Mouse (Mus musculus) heart, embryonic 11.5 days (tissue): ENCODE measurements around the gene Gm37240. TPM values are rescaled to one million over a fixed set of nuclear protein-coding genes. Genes with fewer than 3 reads are reported as not detected.

Experiments
- ATAC-seq: fragments of 200-750 bp; cut with Nextera tagmentation; replicated peaks from 2 replicates; pipeline ENCODE4 v1.8.0; 2017; ENCODE audit warnings: moderate library complexity; ENCODE audit not compliant: insufficient number of reproducible peaks, low FRiP score, low TSS enrichment
- H3K27ac ChIP-seq: fragments of 300-500 bp; sonication (generic); 2 replicates; pipeline ENCODE4 v1.5.1; 2014; ENCODE audit warnings: mild to moderate bottlenecking, low read depth, low read length
- H3K27me3 ChIP-seq: fragments of 300-500 bp; sonication (generic); 2 replicates; pipeline ENCODE4 v1.6.1; 2014; ENCODE audit warnings: mild to moderate bottlenecking, low read length, mixed read lengths; ENCODE audit not compliant: control insufficient read depth, insufficient read depth
- H3K36me3 ChIP-seq: fragments of 300-500 bp; sonication (generic); 2 replicates; pipeline ENCODE4 v1.6.1; 2014; ENCODE audit warnings: mild to moderate bottlenecking, low read length, moderate library complexity, mixed read lengths; ENCODE audit not compliant: control insufficient read depth, insufficient read depth
- H3K4me1 ChIP-seq: fragments of 300-500 bp; sonication (generic); 2 replicates; pipeline ENCODE4 v1.6.1; 2014; ENCODE audit warnings: low read length; ENCODE audit not compliant: control insufficient read depth, insufficient read depth
- H3K4me2 ChIP-seq: fragments of 300-500 bp; sonication (generic); 2 replicates; pipeline ENCODE4 v1.6.1; 2014; ENCODE audit warnings: mild to moderate bottlenecking, moderate library complexity
- H3K4me3 ChIP-seq: fragments of 300-500 bp; sonication (generic); 2 replicates; pipeline ENCODE4 v1.5.1; 2014; ENCODE audit warnings: low read depth, low read length
- H3K9ac ChIP-seq: fragments of 300-500 bp; sonication (generic); 2 replicates; pipeline ENCODE4 v1.6.1; 2014; ENCODE audit warnings: mild to moderate bottlenecking, low read depth, low read length, moderate library complexity
- H3K9me3 ChIP-seq: fragments of 300-500 bp; sonication (generic); replicated peaks from 2 replicates; pipeline ENCODE4 v1.6.1; 2016; ENCODE audit warnings: low read length; ENCODE audit not compliant: control insufficient read depth
- WGBS: fragments of 180-500 bp; shearing (Covaris S2); extraction: QIAGEN DNeasy Blood & Tissue Kit; methylation state at CpG from one replicate; pipeline ENCODE4 v1.1.7; 2014; ENCODE audit not compliant: insufficient replicate concordance; 5-methylcytosine and 5-hydroxymethylcytosine counted together
- polyA plus RNA-seq: library from polyadenylated mRNA; unstranded; fragments of >200 nt; fragmentation: Nextera tagmentation; extraction: Ambion mirVana; gene quantifications from 2 replicates; pipeline ENCODE4 v1.2.1, GENCODE M21; 2014

Gm37240 gene
- polyA plus RNA-seq, 1 experiment from 2014 or later: 4.5 TPM

DNA sequence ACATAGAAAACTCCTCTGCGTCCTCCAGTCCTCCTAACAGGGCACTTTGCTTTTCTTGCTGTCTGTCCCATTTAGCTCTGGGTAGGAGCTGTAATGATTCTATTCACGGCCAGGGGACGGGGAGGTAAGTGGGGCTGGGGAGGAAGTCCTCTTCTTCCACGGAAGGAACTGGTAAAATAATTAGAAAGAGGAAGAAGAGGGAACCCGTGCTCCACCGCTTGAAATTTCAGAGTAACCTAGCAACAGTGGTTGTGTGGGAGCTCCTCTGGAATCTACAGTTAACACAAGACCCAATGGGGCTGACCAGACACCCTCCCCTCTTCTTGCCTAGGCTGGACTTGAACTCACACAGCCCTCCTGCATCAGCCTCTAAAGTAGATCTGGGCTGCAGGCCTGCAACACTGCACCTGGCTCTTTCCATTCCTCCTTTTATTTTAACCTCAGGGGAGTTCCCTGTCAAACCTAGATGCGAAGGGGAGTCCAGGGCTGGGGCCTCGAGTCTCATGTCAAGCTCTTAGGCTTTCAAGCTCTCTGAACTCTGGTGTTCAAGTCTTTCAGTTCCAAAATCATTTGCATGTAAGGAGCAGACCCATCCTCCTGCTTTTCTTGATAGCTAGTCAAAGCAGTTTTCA, 1201.5 kb downstream of the Gm37240 start:
- Histone ChIP-seq H3K4me2 (no peak overlapping the region), H3K4me3 (no peak overlapping the region), H3K36me3 (no peaks in the 10 kb centered on the region), H3K9ac (no peak overlapping the region), H3K4me1 (no peaks in the 10 kb centered on the region), H3K27ac (no peak overlapping the region), H3K27me3 (no peaks in the 10 kb centered on the region), H3K9me3 (no peaks in the 10 kb centered on the region)
- WGBS: 77% methylated on average over 8 of the region's 8 CpGs
- ATAC-seq: no peak

DNA sequence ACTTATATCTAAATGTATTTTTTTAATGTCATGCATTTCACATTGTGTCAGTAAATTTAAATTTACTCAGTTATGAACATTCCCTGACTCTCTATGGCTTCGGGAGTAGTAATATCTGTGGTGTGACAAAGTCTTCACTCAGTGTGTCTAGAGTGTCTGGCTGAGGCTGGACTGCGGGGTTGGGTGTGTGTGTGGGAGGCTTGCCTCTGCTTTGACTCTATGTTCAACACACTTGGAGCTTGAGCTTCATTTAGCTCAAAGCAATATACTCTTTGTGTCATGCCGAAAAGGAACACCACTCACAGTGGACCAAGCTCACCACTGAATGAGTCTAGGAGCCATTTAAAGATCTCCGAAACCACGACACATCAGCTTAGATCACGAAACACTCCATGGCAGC, 1203.5 kb downstream of the Gm37240 start:
- no peaks in the 10 kb centered on the region for H3K4me1 ChIP-seq
- no peak overlapping the region for H3K4me2 ChIP-seq
- WGBS: 85% methylated on average over 6 of the region's 6 CpGs

DNA sequence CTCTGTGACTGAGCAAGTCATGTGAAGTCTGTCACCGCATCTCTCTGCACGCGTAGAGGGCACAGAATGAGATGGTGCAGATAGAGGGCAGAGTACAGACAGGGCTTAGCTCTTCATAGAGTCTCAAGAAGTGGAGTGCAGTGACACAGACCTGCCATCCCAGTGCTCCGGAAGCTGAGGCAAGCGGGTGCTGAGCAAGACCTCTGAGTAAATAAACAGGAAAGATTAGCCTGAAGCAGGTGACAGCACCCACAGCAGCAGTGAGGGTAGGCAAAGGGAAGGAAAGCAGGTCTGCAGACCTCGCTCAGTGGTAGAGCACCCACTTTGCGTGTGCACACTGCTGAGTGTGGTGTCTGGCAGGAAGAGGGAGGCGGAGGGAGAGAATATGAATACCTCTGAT, 1205.6 kb downstream of the Gm37240 start:
- Histone ChIP-seq H3K9me3 (no peaks in the 10 kb centered on the region), H3K27ac (no peak overlapping the region), H3K4me1 (no peaks in the 10 kb centered on the region), H3K4me2 (no peak overlapping the region), H3K27me3 (no peaks in the 10 kb centered on the region), H3K4me3 (no peak overlapping the region), H3K36me3 (no peaks in the 10 kb centered on the region), H3K9ac (no peak overlapping the region)
- WGBS: 67% methylated on average over 8 of the region's 8 CpGs
- no peak for ATAC-seq

More for the DNA sequence above, 1203.5 kb downstream of the Gm37240 start:
- ATAC-seq: no peak
- Histone ChIP-seq H3K27ac (no peak overlapping the region), H3K4me3 (no peak overlapping the region), H3K27me3 (no peaks in the 10 kb centered on the region), H3K36me3 (no peaks in the 10 kb centered on the region), H3K9me3 (no peaks in the 10 kb centered on the region), H3K9ac (no peak overlapping the region)

DNA sequence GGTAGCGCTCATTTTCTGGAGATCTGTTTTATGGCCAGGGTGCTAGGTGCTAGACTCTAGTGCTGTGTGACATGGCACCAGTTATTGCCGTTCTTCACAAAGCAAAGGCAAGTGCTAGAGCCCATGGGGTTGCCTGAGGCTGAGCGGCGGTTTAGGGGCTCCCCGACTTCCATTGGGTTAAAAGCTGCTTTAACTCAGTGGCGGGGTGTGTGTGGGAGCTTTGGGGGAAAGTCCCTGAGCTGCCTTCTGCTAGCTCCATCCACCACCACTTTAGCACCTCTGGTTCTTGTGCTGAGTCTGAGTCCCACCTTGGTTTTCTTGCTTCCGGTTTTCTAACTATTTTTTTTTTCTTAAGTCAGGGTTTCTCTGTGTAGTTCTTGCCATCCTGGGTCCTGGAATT, 1207.3 kb downstream of the Gm37240 start:
- no peak for ATAC-seq
- no peaks in the 10 kb centered on the region for H3K27me3 ChIP-seq
- no peak overlapping the region for H3K4me3 ChIP-seq
- WGBS: 81% methylated on average over 7 of the region's 7 CpGs
- no peak overlapping the region for H3K9ac ChIP-seq
- no peaks in the 10 kb centered on the region for H3K36me3 ChIP-seq
- no peaks in the 10 kb centered on the region for H3K9me3 ChIP-seq
- no peak overlapping the region for H3K27ac ChIP-seq
- no peak overlapping the region for H3K4me2 ChIP-seq
- H3K4me1 ChIP-seq: no peaks in the 10 kb centered on the region

DNA sequence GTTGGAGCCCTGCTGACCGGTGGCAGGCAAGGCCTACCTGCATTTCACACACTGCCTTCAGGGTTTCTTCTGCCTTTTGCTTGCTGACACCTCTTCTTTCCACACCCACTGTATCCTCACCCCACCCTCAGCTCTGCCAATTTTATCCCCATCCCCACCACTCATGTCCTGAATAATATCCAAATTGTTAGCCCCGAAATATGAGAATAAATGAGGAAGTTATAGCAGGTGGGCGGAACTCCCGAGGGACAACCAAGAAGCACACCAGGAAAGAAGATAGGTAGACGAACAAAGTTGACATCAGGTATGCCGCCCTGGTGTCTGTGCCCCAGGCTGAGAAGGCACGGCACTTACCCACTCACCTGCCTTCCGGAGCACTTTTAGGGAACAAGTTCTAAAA, 1207.8 kb downstream of the Gm37240 start:
- ATAC-seq: no peak
- Histone ChIP-seq H3K4me3 (no peak overlapping the region), H3K27ac (no peak overlapping the region), H3K4me2 (no peak overlapping the region), H3K9me3 (no peaks in the 10 kb centered on the region), H3K36me3 (no peaks in the 10 kb centered on the region), H3K9ac (no peak overlapping the region), H3K27me3 (no peaks in the 10 kb centered on the region), H3K4me1 (no peaks in the 10 kb centered on the region)
- 86% methylated on average over 8 of the region's 8 CpGs for WGBS

DNA sequence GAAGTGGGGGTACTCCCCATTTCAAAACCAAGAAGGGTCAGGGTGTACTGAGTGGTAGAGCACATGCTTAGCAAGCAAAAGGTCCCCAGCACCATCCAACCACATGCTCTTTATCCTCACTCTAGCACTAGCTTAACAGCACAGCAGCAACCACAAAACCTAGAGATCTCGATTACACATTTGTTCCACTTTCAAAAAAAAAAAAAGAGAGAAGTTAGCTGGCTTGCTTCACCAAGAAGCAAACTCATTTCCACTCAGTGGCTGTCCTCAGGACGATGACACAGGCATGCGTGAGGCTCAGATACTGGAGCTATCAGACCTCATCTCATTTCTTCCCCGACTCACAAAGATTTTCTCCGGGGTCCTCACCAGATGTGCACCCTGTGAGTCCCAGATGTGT, 1208.4 kb downstream of the Gm37240 start:
- Histone ChIP-seq H3K27ac (no peak overlapping the region), H3K36me3 (no peaks in the 10 kb centered on the region), H3K4me2 (no peak overlapping the region), H3K4me3 (no peak overlapping the region), H3K9ac (no peak overlapping the region), H3K4me1 (no peaks in the 10 kb centered on the region), H3K9me3 (no peaks in the 10 kb centered on the region), H3K27me3 (no peaks in the 10 kb centered on the region)
- 68% methylated on average over 5 of the region's 5 CpGs for WGBS
- no peak for ATAC-seq

DNA sequence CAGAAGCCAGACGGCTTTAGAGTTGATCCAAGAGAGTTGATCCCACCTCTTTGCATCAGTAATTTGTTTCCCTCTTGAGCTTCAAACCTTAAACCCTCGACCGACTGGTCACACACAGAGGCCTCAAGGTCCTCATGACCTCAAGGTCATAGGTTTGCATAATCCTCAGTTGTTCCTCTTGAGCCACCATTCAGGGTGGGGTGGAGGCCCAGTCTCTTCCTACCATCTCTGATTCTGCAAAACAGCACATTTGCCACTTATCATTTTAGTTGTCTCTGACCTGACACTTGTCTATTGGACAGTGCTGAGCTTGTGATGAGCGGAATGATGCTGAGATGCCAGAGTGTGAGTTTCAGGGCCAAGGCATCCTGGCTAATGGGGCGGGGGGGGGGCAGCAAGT, 1211.6 kb downstream of the Gm37240 start:
- Histone ChIP-seq H3K36me3 (no peaks in the 10 kb centered on the region), H3K27me3 (no peaks in the 10 kb centered on the region), H3K4me2 (no peak overlapping the region), H3K4me3 (no peak overlapping the region), H3K9ac (no peak overlapping the region), H3K27ac (no peak overlapping the region), H3K4me1 (no peaks in the 10 kb centered on the region), H3K9me3 (no peaks in the 10 kb centered on the region)
- 77% methylated on average over 5 of the region's 5 CpGs for WGBS
- no peak for ATAC-seq

DNA sequence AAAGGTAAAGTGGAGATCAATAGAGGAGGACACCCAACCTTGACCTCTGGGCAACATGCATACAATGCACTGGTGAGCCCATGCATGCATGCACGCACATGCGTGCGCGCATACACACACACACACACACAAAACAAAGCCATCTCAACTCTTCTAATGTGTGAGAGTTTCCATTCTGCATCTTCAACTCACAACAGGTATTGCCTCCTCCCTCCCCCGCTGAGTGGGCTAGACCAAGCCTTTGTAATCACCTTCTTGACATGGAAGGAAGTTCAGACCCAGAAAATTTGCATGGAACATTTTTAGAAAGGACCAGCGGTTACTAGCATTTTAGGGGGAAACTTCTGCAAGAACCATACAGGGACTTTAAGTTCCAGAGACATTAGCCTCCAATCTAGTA, 1213.8 kb downstream of the Gm37240 start:
- Histone ChIP-seq H3K27ac (no peak overlapping the region), H3K36me3 (no peaks in the 10 kb centered on the region), H3K4me2 (no peak overlapping the region), H3K9me3 (no peaks in the 10 kb centered on the region), H3K4me1 (no peaks in the 10 kb centered on the region), H3K4me3 (no peak overlapping the region), H3K9ac (no peak overlapping the region), H3K27me3 (no peaks in the 10 kb centered on the region)
- ATAC-seq: no peak
- WGBS: 88% methylated on average over 6 of the region's 6 CpGs

DNA sequence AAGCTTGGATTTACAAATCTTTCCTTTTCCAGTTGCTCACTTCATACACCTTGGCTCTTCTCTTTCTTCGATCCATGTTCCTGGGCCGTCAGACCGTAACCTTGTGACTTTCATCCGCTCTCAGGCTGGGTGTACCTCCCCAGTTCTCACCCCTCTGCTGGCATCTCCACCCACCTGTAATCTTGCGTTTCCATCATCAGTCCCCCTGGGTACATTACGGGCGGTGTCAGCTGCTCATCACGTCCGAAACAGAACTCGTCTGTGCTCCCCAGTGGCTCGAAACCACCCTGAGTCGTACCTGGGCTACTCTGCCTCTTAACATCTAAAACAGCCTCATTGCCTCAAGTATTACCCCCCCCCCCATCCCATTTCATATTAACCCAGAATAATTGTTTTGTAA, 1215.2 kb downstream of the Gm37240 start:
- Histone ChIP-seq H3K27me3 (peaks cover 3% of the 10 kb centered on the region), H3K4me3 (no peak overlapping the region), H3K27ac (no peak overlapping the region), H3K36me3 (no peaks in the 10 kb centered on the region), H3K9ac (no peak overlapping the region), H3K9me3 (no peaks in the 10 kb centered on the region), H3K4me1 (no peaks in the 10 kb centered on the region), H3K4me2 (no peak overlapping the region)
- WGBS: 83% methylated on average over 12 of the region's 12 CpGs
- no peak for ATAC-seq
